Mouse (Mus musculus): ENCODE measurements around the gene Vwa3b. TPM values are rescaled to one million over a fixed set of nuclear protein-coding genes. Genes with fewer than 3 reads are reported as not detected.

Gene Vwa3b
- polyA plus RNA-seq, 1 experiment from 2014 or later = not detected

GRCm38 (mm10) chr1:37063841-37064240 is 37.4 kb downstream of the Vwa3b start:
- H3K4me2 ChIP-seq = no peak overlapping the region
- no peaks in the 10 kb centered on the region for H3K4me1 ChIP-seq (replicated peaks; ENCODE audit: control insufficient read depth, insufficient read depth, low read length)
- no peaks in the 10 kb centered on the region for H3K9me3 ChIP-seq (ENCODE audit: control insufficient read depth, low read length)
- no peak overlapping the region for H3K27ac ChIP-seq (ENCODE audit: low read depth, low read length)
- H3K27me3 ChIP-seq (replicated peaks; ENCODE audit: control insufficient read depth, insufficient read depth, low read length) = no peaks in the 10 kb centered on the region
- H3K4me3 ChIP-seq (ENCODE audit: low read depth, low read length) = no peak overlapping the region
- WGBS = 73% methylated on average over 4 of the region's 4 CpGs
- no peak overlapping the region for H3K9ac ChIP-seq (ENCODE audit: low read depth, low read length)
- no peak for DNase-seq (ENCODE audit: low spot score)
- no peaks in the 10 kb centered on the region for H3K36me3 ChIP-seq (ENCODE audit: control insufficient read depth, insufficient read depth, low read length)
- no peak for ATAC-seq (replicated peaks; ENCODE audit: low FRiP score)

- WGBS = 81% methylated on average over 11 of the region's 11 CpGs
- H3K4me1 ChIP-seq (replicated peaks; ENCODE audit: control insufficient read depth, insufficient read depth, low read length) = no peaks in the 10 kb centered on the region
Measured at GRCm38 (mm10) chr1:37065658-37066412, 39.4 kb downstream of the Vwa3b start.

GRCm38 (mm10) chr1:37075759-37076158 is 49.4 kb downstream of the Vwa3b start:
- DNase-seq (ENCODE audit: low spot score) = no peak
- Histone ChIP-seq H3K4me3 (ENCODE audit: low read depth, low read length) (no peak overlapping the region), H3K27me3 (replicated peaks; ENCODE audit: control insufficient read depth, insufficient read depth, low read length) (no peaks in the 10 kb centered on the region), H3K4me1 (replicated peaks; ENCODE audit: control insufficient read depth, insufficient read depth, low read length) (no peaks in the 10 kb centered on the region), H3K9ac (ENCODE audit: low read depth, low read length) (no peak overlapping the region), H3K9me3 (ENCODE audit: control insufficient read depth, low read length) (no peaks in the 10 kb centered on the region), H3K36me3 (ENCODE audit: control insufficient read depth, insufficient read depth, low read length) (no peaks in the 10 kb centered on the region), H3K4me2 (no peak overlapping the region), H3K27ac (ENCODE audit: low read depth, low read length) (no peak overlapping the region)
- WGBS = 90% methylated on average over 7 of the region's 7 CpGs
- ATAC-seq (replicated peaks; ENCODE audit: low FRiP score) = no peak

More at GRCm38 (mm10) chr1:37065658-37066412, 39.4 kb downstream of the Vwa3b start:
- H3K9ac ChIP-seq (ENCODE audit: low read depth, low read length) = no peak overlapping the region
- H3K27me3 ChIP-seq (replicated peaks; ENCODE audit: control insufficient read depth, insufficient read depth, low read length) = no peaks in the 10 kb centered on the region
- no peak for DNase-seq (ENCODE audit: low spot score)
- H3K4me3 ChIP-seq (ENCODE audit: low read depth, low read length) = no peak overlapping the region
- H3K27ac ChIP-seq (ENCODE audit: low read depth, low read length) = no peak overlapping the region
- no peak overlapping the region for H3K4me2 ChIP-seq
- H3K36me3 ChIP-seq (ENCODE audit: control insufficient read depth, insufficient read depth, low read length) = no peaks in the 10 kb centered on the region
- H3K9me3 ChIP-seq (ENCODE audit: control insufficient read depth, low read length) = no peaks in the 10 kb centered on the region
- no peak for ATAC-seq (replicated peaks; ENCODE audit: low FRiP score)

- Histone ChIP-seq H3K4me1 (replicated peaks; ENCODE audit: control insufficient read depth, insufficient read depth, low read length) (no peaks in the 10 kb centered on the region), H3K4me2 (no peak overlapping the region), H3K9me3 (ENCODE audit: control insufficient read depth, low read length) (no peaks in the 10 kb centered on the region), H3K27ac (ENCODE audit: low read depth, low read length) (no peak overlapping the region), H3K4me3 (ENCODE audit: low read depth, low read length) (no peak overlapping the region), H3K9ac (ENCODE audit: low read depth, low read length) (no peak overlapping the region), H3K36me3 (ENCODE audit: control insufficient read depth, insufficient read depth, low read length) (no peaks in the 10 kb centered on the region), H3K27me3 (replicated peaks; ENCODE audit: control insufficient read depth, insufficient read depth, low read length) (no peaks in the 10 kb centered on the region)
- WGBS = 74% methylated on average over 9 of the region's 9 CpGs
- ATAC-seq (replicated peaks; ENCODE audit: low FRiP score) (no peak), DNase-seq (ENCODE audit: low spot score) (no peak)
Measured at GRCm38 (mm10) chr1:37077266-37077665, 50.9 kb downstream of the Vwa3b start.

- no peak overlapping the region for H3K4me3 ChIP-seq (ENCODE audit: low read depth, low read length)
- no peak overlapping the region for H3K9ac ChIP-seq (ENCODE audit: low read depth, low read length)
- WGBS = 79% methylated on average over 14 of the region's 14 CpGs
- H3K4me1 ChIP-seq (replicated peaks; ENCODE audit: control insufficient read depth, insufficient read depth, low read length) = no peaks in the 10 kb centered on the region
- no peaks in the 10 kb centered on the region for H3K27me3 ChIP-seq (replicated peaks; ENCODE audit: control insufficient read depth, insufficient read depth, low read length)
- DNase-seq (ENCODE audit: low spot score) (no peak), ATAC-seq (replicated peaks; ENCODE audit: low FRiP score) (no peak)
- H3K4me2 ChIP-seq = no peak overlapping the region
- no peaks in the 10 kb centered on the region for H3K36me3 ChIP-seq (ENCODE audit: control insufficient read depth, insufficient read depth, low read length)
- no peak overlapping the region for H3K27ac ChIP-seq (ENCODE audit: low read depth, low read length)
- no peaks in the 10 kb centered on the region for H3K9me3 ChIP-seq (ENCODE audit: control insufficient read depth, low read length)
Measured at GRCm38 (mm10) chr1:37077955-37078549, 51.7 kb downstream of the Vwa3b start.

GRCm38 (mm10) chr1:37080442-37080841 is 54.0 kb downstream of the Vwa3b start:
- no peaks in the 10 kb centered on the region for H3K9me3 ChIP-seq (ENCODE audit: control insufficient read depth, low read length)
- ATAC-seq (replicated peaks; ENCODE audit: low FRiP score) (no peak), DNase-seq (ENCODE audit: low spot score) (no peak)
- H3K4me2 ChIP-seq = no peak overlapping the region
- no peaks in the 10 kb centered on the region for H3K27me3 ChIP-seq (replicated peaks; ENCODE audit: control insufficient read depth, insufficient read depth, low read length)
- H3K27ac ChIP-seq (ENCODE audit: low read depth, low read length) = no peak overlapping the region
- H3K4me1 ChIP-seq (replicated peaks; ENCODE audit: control insufficient read depth, insufficient read depth, low read length) = no peaks in the 10 kb centered on the region
- H3K4me3 ChIP-seq (ENCODE audit: low read depth, low read length) = no peak overlapping the region
- H3K36me3 ChIP-seq (ENCODE audit: control insufficient read depth, insufficient read depth, low read length) = no peaks in the 10 kb centered on the region
- 75% methylated on average over 4 of the region's 4 CpGs for WGBS
- no peak overlapping the region for H3K9ac ChIP-seq (ENCODE audit: low read depth, low read length)

GRCm38 (mm10) chr1:37081376-37082214 is 55.2 kb downstream of the Vwa3b start:
- no peaks in the 10 kb centered on the region for H3K4me1 ChIP-seq (replicated peaks; ENCODE audit: control insufficient read depth, insufficient read depth, low read length)
- no peak for DNase-seq (ENCODE audit: low spot score)
- no peaks in the 10 kb centered on the region for H3K36me3 ChIP-seq (ENCODE audit: control insufficient read depth, insufficient read depth, low read length)
- no peak overlapping the region for H3K9ac ChIP-seq (ENCODE audit: low read depth, low read length)
- no peak overlapping the region for H3K4me3 ChIP-seq (ENCODE audit: low read depth, low read length)
- 78% methylated on average over 12 of the region's 12 CpGs for WGBS
- no peak overlapping the region for H3K27ac ChIP-seq (ENCODE audit: low read depth, low read length)
- H3K9me3 ChIP-seq (ENCODE audit: control insufficient read depth, low read length) = no peaks in the 10 kb centered on the region
- H3K4me2 ChIP-seq = no peak overlapping the region
- no peaks in the 10 kb centered on the region for H3K27me3 ChIP-seq (replicated peaks; ENCODE audit: control insufficient read depth, insufficient read depth, low read length)
- no peak for ATAC-seq (replicated peaks; ENCODE audit: low FRiP score)

GRCm38 (mm10) chr1:37082215-37082464 is 55.7 kb downstream of the Vwa3b start:
- H3K36me3 ChIP-seq (ENCODE audit: control insufficient read depth, insufficient read depth, low read length) = no peaks in the 10 kb centered on the region
- H3K9me3 ChIP-seq (ENCODE audit: control insufficient read depth, low read length) = no peaks in the 10 kb centered on the region
- no peaks in the 10 kb centered on the region for H3K27me3 ChIP-seq (replicated peaks; ENCODE audit: control insufficient read depth, insufficient read depth, low read length)
- H3K4me2 ChIP-seq = no peak overlapping the region
- WGBS = 78% methylated on average over 2 of the region's 2 CpGs
- H3K9ac ChIP-seq (ENCODE audit: low read depth, low read length) = no peak overlapping the region
- DNase-seq (ENCODE audit: low spot score) (no peak), ATAC-seq (replicated peaks; ENCODE audit: low FRiP score) (no peak)
- H3K4me3 ChIP-seq (ENCODE audit: low read depth, low read length) = no peak overlapping the region
- H3K4me1 ChIP-seq (replicated peaks; ENCODE audit: control insufficient read depth, insufficient read depth, low read length) = no peaks in the 10 kb centered on the region
- H3K27ac ChIP-seq (ENCODE audit: low read depth, low read length) = no peak overlapping the region
